Mouse (Mus musculus): Measurements from ENCODE around the gene Iffo1. TPM values are rescaled to one million over a fixed set of nuclear protein-coding genes. Genes with fewer than 3 reads are reported as not detected.

Gene Iffo1
- polyA plus RNA-seq, 1 experiment from 2014 or later: 10.4 TPM

GRCm38 (mm10) chr6:125145479-125145951 is 474 bp downstream of the Iffo1 start:
- peak overlapping the region; percentile 76 for H3K4me2 ChIP-seq
- WGBS: 2% methylated on average over 35 of the region's 35 CpGs
- peaks cover 61% of the 10 kb centered on the region for H3K4me1 ChIP-seq
- peak overlapping the region; percentile 84 for H3K27ac ChIP-seq
- peaks cover 41% of the 10 kb centered on the region for H3K36me3 ChIP-seq
- H3K27me3 ChIP-seq: no peaks in the 10 kb centered on the region
- ATAC-seq (replicated peaks; ENCODE audit: low FRiP score): peak; percentile 37
- no peaks in the 10 kb centered on the region for H3K9me3 ChIP-seq (replicated peaks)
- H3K4me3 ChIP-seq (replicated peaks): peak overlapping the region; percentile 55
- H3K9ac ChIP-seq: peak overlapping the region; percentile 55

DNA sequence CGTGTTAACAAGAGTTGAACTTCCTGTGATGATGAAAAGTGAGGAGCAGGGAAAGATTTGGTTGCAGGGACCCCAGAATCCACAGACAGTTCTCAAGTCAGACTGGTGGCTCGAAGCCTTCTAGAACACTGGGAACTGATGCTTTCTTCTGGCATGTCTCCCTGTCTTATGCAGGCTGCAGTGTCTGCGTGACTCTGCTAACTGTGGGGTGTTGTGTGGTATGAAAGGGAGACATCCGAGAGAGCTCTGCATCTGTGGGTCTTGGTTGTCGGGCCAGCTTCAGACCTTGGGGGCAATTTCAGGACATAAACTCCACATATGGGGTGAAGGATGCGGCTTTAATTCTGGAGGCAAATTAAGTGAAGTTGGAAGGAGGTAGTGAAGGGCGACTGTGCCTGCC is 1.1 kb downstream of the Iffo1 start:
- Histone ChIP-seq H3K27me3 (no peaks in the 10 kb centered on the region), H3K36me3 (peaks cover 37% of the 10 kb centered on the region), H3K9ac (peak overlapping the region; percentile 55; the same call in 1 of the 2 replicates), H3K4me2 (peak overlapping the region; percentile 76), H3K9me3 (replicated peaks) (no peaks in the 10 kb centered on the region), H3K4me1 (peaks cover 61% of the 10 kb centered on the region), H3K4me3 (replicated peaks) (peak overlapping the region; percentile 55), H3K27ac (peak overlapping the region; percentile 84; the same call in 1 of the 2 replicates)
- 45% methylated on average over 7 of the region's 7 CpGs for WGBS
- no peak for ATAC-seq (replicated peaks; ENCODE audit: low FRiP score)

- peak overlapping the region; percentile 55; the same call in 1 of the 2 replicates for H3K4me3 ChIP-seq (replicated peaks)
- peak overlapping the region; percentile 79 for H3K27ac ChIP-seq
- no peaks in the 10 kb centered on the region for H3K27me3 ChIP-seq
- ATAC-seq (replicated peaks; ENCODE audit: low FRiP score): no peak
- no peaks in the 10 kb centered on the region for H3K9me3 ChIP-seq (replicated peaks)
- peaks cover 61% of the 10 kb centered on the region for H3K4me1 ChIP-seq
- H3K36me3 ChIP-seq: peaks cover 35% of the 10 kb centered on the region
- H3K4me2 ChIP-seq: peak overlapping the region; percentile 76
- 65% methylated on average over 4 of the region's 4 CpGs for WGBS
- H3K9ac ChIP-seq: no peak overlapping the region
Observed at GRCm38 (mm10) chr6:125146797-125147196, 1.8 kb downstream of the Iffo1 start.

DNA sequence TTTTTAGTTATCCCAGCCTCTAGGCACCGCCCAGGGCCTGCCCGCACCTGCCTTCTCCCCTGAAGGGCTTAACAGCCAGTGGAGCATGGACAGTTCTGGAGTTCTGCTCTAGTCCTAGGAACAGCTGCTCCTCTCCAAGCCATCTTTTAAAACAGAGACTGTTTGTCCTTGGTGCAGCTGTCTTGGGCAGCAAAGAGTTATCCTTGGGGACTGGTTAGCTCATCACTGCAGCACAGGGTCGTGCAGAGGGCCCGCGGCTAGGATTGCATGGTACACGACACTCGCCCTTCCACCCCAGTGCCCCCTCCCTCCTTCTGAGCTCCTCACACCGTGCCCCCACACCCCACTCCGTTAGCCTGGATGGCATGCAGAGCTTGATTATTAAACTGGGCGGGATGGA is 2.3 kb downstream of the Iffo1 start:
- H3K36me3 ChIP-seq: peaks cover 32% of the 10 kb centered on the region
- H3K27me3 ChIP-seq: no peaks in the 10 kb centered on the region
- no peak; the same call in 1 of the 2 replicates for ATAC-seq (replicated peaks; ENCODE audit: low FRiP score)
- peaks cover 61% of the 10 kb centered on the region for H3K4me1 ChIP-seq
- peak overlapping the region; percentile 79 for H3K27ac ChIP-seq
- no peaks in the 10 kb centered on the region for H3K9me3 ChIP-seq (replicated peaks)
- H3K4me3 ChIP-seq (replicated peaks): no peak overlapping the region; the same call in 1 of the 2 replicates
- H3K9ac ChIP-seq: no peak overlapping the region
- WGBS: 38% methylated on average over 10 of the region's 10 CpGs
- peak overlapping the region; percentile 76 for H3K4me2 ChIP-seq

- ATAC-seq (replicated peaks; ENCODE audit: low FRiP score): peak; percentile 19
- Histone ChIP-seq H3K4me3 (replicated peaks) (peak overlapping the region; percentile 19), H3K4me1 (peaks cover 69% of the 10 kb centered on the region), H3K9me3 (replicated peaks) (no peaks in the 10 kb centered on the region), H3K27ac (peak overlapping the region; percentile 79), H3K4me2 (peak overlapping the region; percentile 42), H3K27me3 (no peaks in the 10 kb centered on the region), H3K9ac (0 out of 2 replicates have a peak overlapping the region, but pooled peaks have one; percentile 11), H3K36me3 (peaks cover 29% of the 10 kb centered on the region)
- WGBS: 38% methylated on average over 18 of the region's 18 CpGs
Observed at GRCm38 (mm10) chr6:125148251-125148925, 3.3 kb downstream of the Iffo1 start.

- peaks cover 23% of the 10 kb centered on the region for H3K36me3 ChIP-seq
- 0 out of 2 replicates have a peak, but pooled peaks have one; percentile 6 for ATAC-seq (replicated peaks; ENCODE audit: low FRiP score)
- H3K9me3 ChIP-seq (replicated peaks): no peaks in the 10 kb centered on the region
- peak overlapping the region; percentile 42 for H3K4me2 ChIP-seq
- H3K9ac ChIP-seq: peak overlapping the region; percentile 12; the same call in 1 of the 2 replicates
- peaks cover 65% of the 10 kb centered on the region for H3K4me1 ChIP-seq
- no peak overlapping the region for H3K4me3 ChIP-seq (replicated peaks)
- H3K27me3 ChIP-seq: no peaks in the 10 kb centered on the region
- WGBS: 52% methylated on average over 16 of the region's 16 CpGs
- H3K27ac ChIP-seq: peak overlapping the region; percentile 79
Observed at GRCm38 (mm10) chr6:125148926-125149568, 4.0 kb downstream of the Iffo1 start.

GRCm38 (mm10) chr6:125149569-125149950 is 4.5 kb downstream of the Iffo1 start:
- no peak for ATAC-seq (replicated peaks; ENCODE audit: low FRiP score)
- H3K9ac ChIP-seq: peak overlapping the region; percentile 12; the same call in 1 of the 2 replicates
- H3K9me3 ChIP-seq (replicated peaks): no peaks in the 10 kb centered on the region
- peaks cover 61% of the 10 kb centered on the region for H3K4me1 ChIP-seq
- H3K27ac ChIP-seq: peak overlapping the region; percentile 79
- H3K4me2 ChIP-seq: no peak overlapping the region
- 63% methylated on average over 7 of the region's 7 CpGs for WGBS
- no peak overlapping the region for H3K4me3 ChIP-seq (replicated peaks)
- no peaks in the 10 kb centered on the region for H3K27me3 ChIP-seq
- H3K36me3 ChIP-seq: peaks cover 18% of the 10 kb centered on the region; the same call in 1 of the 2 replicates

DNA sequence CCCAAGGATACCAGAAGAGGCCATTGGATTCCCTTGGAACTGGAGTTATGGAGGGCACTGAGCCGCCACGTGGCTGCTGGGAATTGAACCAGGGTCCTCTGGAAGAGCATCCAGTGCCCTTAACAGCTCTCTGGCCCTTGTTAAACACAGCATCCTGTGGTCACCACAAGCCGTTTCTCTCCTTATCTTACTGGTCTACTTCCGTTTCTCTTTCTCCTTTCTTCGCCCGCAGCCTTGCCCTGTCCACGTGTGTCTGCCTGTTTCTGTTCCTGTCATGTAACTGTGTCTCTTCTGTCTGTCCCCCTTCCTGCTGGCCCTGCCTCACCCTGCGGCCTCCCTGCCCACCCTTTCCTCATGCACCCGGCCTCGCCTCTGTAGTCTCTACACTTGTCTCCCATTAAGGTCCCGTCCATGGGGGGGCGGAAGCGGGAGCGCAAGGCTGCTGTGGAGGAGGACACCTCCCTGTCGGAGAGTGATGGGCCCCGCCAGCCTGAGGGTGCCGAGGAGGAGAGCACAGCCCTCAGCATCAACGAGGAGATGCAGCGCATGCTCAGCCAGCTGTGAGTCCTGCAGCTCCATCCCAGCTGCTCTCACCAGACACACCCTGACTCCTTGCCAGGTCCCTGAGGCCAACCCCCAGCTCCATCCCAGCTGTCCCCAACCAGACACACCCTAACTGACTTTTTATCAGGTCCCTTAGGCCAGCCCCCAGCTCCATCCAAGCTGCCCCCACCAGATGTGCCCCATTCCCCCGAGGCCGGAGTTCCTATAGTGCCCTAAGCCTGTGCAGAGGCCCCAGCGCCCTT is 7.4 kb downstream of the Iffo1 start:
- Histone ChIP-seq H3K27me3 (no peaks in the 10 kb centered on the region), H3K4me2 (no peak overlapping the region), H3K4me3 (replicated peaks) (no peak overlapping the region), H3K9me3 (replicated peaks) (no peaks in the 10 kb centered on the region), H3K27ac (no peak overlapping the region), H3K9ac (no peak overlapping the region), H3K4me1 (peaks cover 47% of the 10 kb centered on the region), H3K36me3 (peaks cover 20% of the 10 kb centered on the region; the same call in 1 of the 2 replicates)
- 78% methylated on average over 22 of the region's 22 CpGs for WGBS
- ATAC-seq (replicated peaks; ENCODE audit: low FRiP score): no peak

DNA sequence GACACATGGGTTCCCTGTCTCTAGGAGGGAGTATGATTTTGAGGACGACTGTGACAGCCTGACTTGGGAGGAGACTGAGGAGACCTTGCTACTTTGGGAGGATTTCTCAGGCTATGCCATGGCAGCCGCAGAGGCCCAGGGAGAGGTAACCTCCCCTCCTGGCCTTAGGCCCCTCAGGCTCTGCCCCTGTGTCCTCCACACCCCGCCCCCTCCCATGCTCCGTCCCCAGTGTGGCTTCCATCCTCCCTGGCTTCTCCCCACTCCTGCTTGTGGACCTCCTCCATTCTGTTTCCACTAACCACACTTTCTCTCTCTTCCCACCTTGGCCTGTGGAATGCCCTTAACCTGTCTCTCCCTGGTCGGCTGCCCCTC is 8.0 kb downstream of the Iffo1 start:
- Histone ChIP-seq H3K4me1 (peaks cover 47% of the 10 kb centered on the region), H3K4me3 (replicated peaks) (no peak overlapping the region), H3K36me3 (peaks cover 26% of the 10 kb centered on the region; the same call in 1 of the 2 replicates), H3K27me3 (no peaks in the 10 kb centered on the region), H3K4me2 (no peak overlapping the region), H3K9me3 (replicated peaks) (no peaks in the 10 kb centered on the region), H3K9ac (no peak overlapping the region), H3K27ac (no peak overlapping the region)
- no peak for ATAC-seq (replicated peaks; ENCODE audit: low FRiP score)
- 74% methylated on average over 5 of the region's 5 CpGs for WGBS

- 81% methylated on average over 4 of the region's 4 CpGs for WGBS
- ATAC-seq (replicated peaks; ENCODE audit: low FRiP score): no peak
- peaks cover 40% of the 10 kb centered on the region for H3K4me1 ChIP-seq
Observed at GRCm38 (mm10) chr6:125153682-125154081, 8.6 kb downstream of the Iffo1 start.

DNA sequence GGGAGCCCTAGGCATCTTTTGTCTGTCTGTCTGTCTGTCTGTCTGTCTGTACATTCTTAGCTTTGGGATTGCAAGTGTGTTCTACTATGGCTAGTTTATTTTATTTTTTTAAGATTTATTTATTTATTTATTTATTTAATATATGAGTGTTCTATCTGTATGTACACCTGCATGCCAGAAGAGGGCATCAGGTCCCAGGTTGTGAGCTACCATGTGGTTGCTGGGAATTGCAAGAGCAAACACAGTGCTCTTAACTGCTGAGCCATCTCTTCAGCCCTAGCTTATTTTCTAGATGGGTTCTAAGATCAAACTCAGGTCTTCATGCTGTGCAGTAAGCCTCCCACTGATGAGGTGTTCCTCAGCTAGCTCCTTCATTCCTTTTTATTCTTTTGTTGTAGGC is 9.5 kb downstream of the Iffo1 start:
- H3K27ac ChIP-seq: no peak overlapping the region
- no peaks in the 10 kb centered on the region for H3K27me3 ChIP-seq
- no peaks in the 10 kb centered on the region for H3K9me3 ChIP-seq (replicated peaks)
- H3K4me1 ChIP-seq: peaks cover 32% of the 10 kb centered on the region
- ATAC-seq (replicated peaks; ENCODE audit: low FRiP score): no peak
- H3K4me3 ChIP-seq (replicated peaks): no peak overlapping the region
- H3K9ac ChIP-seq: no peak overlapping the region
- no peak overlapping the region for H3K4me2 ChIP-seq
- H3K36me3 ChIP-seq: peaks cover 38% of the 10 kb centered on the region

More at GRCm38 (mm10) chr6:125153682-125154081, 8.6 kb downstream of the Iffo1 start:
- no peak overlapping the region for H3K27ac ChIP-seq
- H3K27me3 ChIP-seq: no peaks in the 10 kb centered on the region
- no peak overlapping the region for H3K4me2 ChIP-seq
- peaks cover 30% of the 10 kb centered on the region for H3K36me3 ChIP-seq
- no peak overlapping the region for H3K9ac ChIP-seq
- H3K9me3 ChIP-seq (replicated peaks): no peaks in the 10 kb centered on the region
- H3K4me3 ChIP-seq (replicated peaks): no peak overlapping the region

Data from kidney, embryonic 15.5 days (tissue).